Mouse (Mus musculus) stomach, embryonic 16.5 days (tissue): Measurements from ENCODE around the gene Pou2f2. TPM values are rescaled to one million over a fixed set of nuclear protein-coding genes. Genes with fewer than 3 reads are reported as not detected.
"Not testable (repeated sequence)": the region's sequence is repeated elsewhere in the genome, so short reads cannot be mapped to it uniquely, and the experiment has no call there.

ENCODE experiments used
- ATAC-seq: fragments of 200-750 bp; cut with Nextera tagmentation; 2 replicates; pipeline ENCODE4 v1.8.0; 2017; ENCODE audit warnings: moderate number of reproducible peaks, moderate TSS enrichment; ENCODE audit not compliant: insufficient read depth, low FRiP score
- H3K27ac ChIP-seq: fragments of 300-500 bp; sonication (generic); 2 replicates; pipeline ENCODE4 v1.5.1; 2014; ENCODE audit warnings: low read length
- H3K27me3 ChIP-seq: fragments of 300-500 bp; sonication (generic); 2 replicates; pipeline ENCODE4 v1.6.1; 2014; ENCODE audit warnings: low read length, control low read depth, mixed read lengths; ENCODE audit not compliant: control insufficient read depth, insufficient read depth
- H3K36me3 ChIP-seq: fragments of 300-500 bp; sonication (generic); 2 replicates; pipeline ENCODE4 v1.6.1; 2014; ENCODE audit warnings: low read length; ENCODE audit not compliant: control insufficient read depth, insufficient read depth
- H3K4me1 ChIP-seq: fragments of 300-500 bp; sonication (generic); 2 replicates; pipeline ENCODE4 v1.6.1; 2014; ENCODE audit warnings: low read length, control low read depth, mixed read lengths; ENCODE audit not compliant: control insufficient read depth, insufficient read depth
- H3K4me2 ChIP-seq: fragments of 300-500 bp; sonication (generic); 2 replicates; pipeline ENCODE4 v1.6.1; 2014; ENCODE audit warnings: low read depth, low read length, mixed read lengths
- H3K4me3 ChIP-seq: fragments of 300-500 bp; sonication (generic); replicated peaks from 2 replicates; pipeline ENCODE4 v1.5.1; 2014; ENCODE audit warnings: mild to moderate bottlenecking, low read length
- H3K9ac ChIP-seq: fragments of 300-500 bp; sonication (generic); 2 replicates; pipeline ENCODE4 v1.6.1; 2014; ENCODE audit warnings: low read length
- H3K9me3 ChIP-seq: fragments of 300-500 bp; sonication (generic); replicated peaks from 2 replicates; pipeline ENCODE4 v1.6.1; 2016; ENCODE audit warnings: low read length, control low read depth; ENCODE audit not compliant: control insufficient read depth
- WGBS: fragments of 180-500 bp; shearing (Covaris S2); extraction: QIAGEN DNeasy Blood & Tissue Kit; methylation state at CpG from one replicate; pipeline ENCODE4 v1.1.7; 2014; 5-methylcytosine and 5-hydroxymethylcytosine counted together
- microRNA-seq: library from miRNA; unstranded; fragments of <30 nt; microRNA quantifications from one replicate; pipeline ENCODE4, GENCODE M21; 2016
- polyA plus RNA-seq: library from polyadenylated mRNA; unstranded; fragments of >200 nt; fragmentation: Nextera tagmentation; extraction: Ambion mirVana; gene quantifications from 2 replicates; pipeline ENCODE4 v1.2.1, GENCODE M21; 2015

Gene Pou2f2
- polyA plus RNA-seq, 1 experiment from 2014 or later: 1.4 TPM

DNA sequence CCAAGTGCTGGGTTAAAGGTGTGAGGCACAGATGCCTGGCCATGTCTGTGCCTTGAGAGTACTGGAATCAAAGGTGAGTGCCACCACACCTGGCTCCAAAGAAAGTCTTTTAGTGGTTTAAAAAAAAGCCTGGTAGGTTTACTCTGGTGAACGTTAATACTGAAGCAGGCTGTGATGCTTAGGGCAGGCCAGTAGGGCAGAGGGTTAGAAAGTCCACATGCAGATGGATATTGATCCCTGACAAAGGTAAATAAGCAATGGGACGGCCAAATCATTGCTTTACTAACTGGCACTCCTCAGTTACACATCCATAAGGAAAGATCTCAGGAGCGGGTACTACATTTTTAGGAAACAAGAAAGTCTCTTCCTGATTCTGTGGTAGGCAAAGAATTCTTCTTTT is 126.9 kb downstream of the Pou2f2 start:
- Histone ChIP-seq H3K27me3 (no peaks in the 10 kb centered on the region), H3K4me1 (no peaks in the 10 kb centered on the region), H3K4me3 (no peak overlapping the region), H3K4me2 (no peak overlapping the region), H3K9me3 (no peaks in the 10 kb centered on the region), H3K27ac (no peak overlapping the region), H3K36me3 (no peaks in the 10 kb centered on the region; the same call in 1 of the 2 replicates), H3K9ac (no peak overlapping the region)
- no peak for ATAC-seq
- WGBS: 67% methylated on average over 3 of the region's 3 CpGs

DNA sequence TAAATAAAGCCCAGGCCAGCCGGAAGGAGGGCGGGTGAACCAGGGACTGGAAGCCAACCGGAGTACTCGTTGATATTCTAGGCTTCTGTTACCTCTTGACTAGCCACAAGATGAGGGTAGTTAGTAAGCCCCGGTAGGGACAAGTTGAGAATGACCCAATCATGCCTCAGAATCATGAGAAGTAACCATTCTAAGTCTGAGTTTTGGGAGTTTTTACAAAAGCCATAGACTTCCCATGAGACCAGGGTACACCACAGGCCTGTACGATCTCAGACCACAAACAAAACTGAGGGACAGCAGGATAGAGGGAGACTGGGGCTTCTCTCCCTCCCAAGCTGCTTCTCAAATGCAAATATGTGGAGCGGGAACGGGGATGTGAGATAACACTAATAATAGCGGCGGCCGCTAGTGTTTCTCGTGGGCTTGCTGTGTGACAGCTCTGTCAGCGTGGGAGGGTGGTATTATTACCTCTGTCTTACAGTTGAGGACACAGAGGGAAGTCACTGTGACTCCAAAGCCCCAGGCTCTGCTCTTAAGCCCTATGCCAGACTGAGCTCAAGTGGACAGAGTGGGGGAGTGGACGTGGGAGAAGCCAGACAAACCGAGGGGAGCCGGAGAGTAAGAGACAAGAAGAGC is 130.1 kb downstream of the Pou2f2 start:
- Histone ChIP-seq H3K9ac (no peak overlapping the region), H3K4me1 (no peaks in the 10 kb centered on the region), H3K27me3 (no peaks in the 10 kb centered on the region), H3K27ac (no peak overlapping the region), H3K4me2 (no peak overlapping the region), H3K4me3 (no peak overlapping the region), H3K36me3 (no peaks in the 10 kb centered on the region), H3K9me3 (no peaks in the 10 kb centered on the region)
- WGBS: 79% methylated on average over 16 of the region's 16 CpGs
- no peak for ATAC-seq

DNA sequence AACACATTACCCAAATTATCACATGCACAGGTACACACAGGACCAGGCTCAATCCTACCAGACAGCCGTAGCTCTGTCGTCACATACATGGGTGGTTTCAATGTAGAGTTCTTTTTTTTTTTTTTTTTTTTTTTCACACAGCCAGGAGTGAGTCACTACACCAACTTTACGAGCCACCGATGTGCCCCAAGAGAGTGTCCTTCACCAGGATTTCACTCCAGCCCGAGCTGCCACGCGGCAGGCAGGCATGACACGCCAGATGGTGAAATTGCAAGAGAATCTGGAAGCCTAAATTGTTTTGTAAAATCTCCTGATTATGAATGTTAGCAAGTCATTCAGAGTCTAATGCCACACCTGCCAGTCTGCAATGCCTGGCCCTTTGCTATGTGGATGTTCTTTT is 132.2 kb downstream of the Pou2f2 start:
- Histone ChIP-seq H3K9me3 (no peaks in the 10 kb centered on the region), H3K27me3 (no peaks in the 10 kb centered on the region), H3K36me3 (no peaks in the 10 kb centered on the region), H3K4me2 (no peak overlapping the region), H3K9ac (no peak overlapping the region), H3K4me3 (no peak overlapping the region), H3K4me1 (no peaks in the 10 kb centered on the region), H3K27ac (no peak overlapping the region)
- 87% methylated on average over 8 of the region's 8 CpGs for WGBS
- no peak for ATAC-seq

DNA sequence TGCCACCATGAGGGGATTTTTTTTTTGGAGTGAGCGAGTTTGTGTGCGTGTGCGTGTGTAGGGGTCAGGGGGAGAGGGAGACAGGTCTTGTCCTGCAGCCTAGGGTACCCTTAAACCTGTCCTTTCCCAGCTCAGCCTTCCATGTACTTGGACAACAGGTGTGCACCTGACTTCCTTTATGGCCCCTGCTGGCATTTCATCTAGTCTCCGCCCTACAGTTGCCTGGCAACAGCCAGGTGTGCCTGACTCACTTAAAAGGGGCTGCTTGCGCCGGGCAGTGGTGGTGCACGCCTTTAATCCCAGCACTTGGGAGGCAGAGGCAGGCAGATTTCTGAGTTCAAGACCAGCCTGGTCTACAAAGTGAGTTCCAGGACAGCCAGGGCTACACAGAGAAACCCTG is 134.9 kb downstream of the Pou2f2 start:
- H3K4me2 ChIP-seq, ATAC-seq, H3K27ac ChIP-seq, H3K27me3 ChIP-seq, H3K36me3 ChIP-seq, H3K4me3 ChIP-seq, H3K9ac ChIP-seq, H3K4me1 ChIP-seq, H3K9me3 ChIP-seq: not testable (repeated sequence)
- WGBS: 86% methylated on average over 7 of the region's 7 CpGs

DNA sequence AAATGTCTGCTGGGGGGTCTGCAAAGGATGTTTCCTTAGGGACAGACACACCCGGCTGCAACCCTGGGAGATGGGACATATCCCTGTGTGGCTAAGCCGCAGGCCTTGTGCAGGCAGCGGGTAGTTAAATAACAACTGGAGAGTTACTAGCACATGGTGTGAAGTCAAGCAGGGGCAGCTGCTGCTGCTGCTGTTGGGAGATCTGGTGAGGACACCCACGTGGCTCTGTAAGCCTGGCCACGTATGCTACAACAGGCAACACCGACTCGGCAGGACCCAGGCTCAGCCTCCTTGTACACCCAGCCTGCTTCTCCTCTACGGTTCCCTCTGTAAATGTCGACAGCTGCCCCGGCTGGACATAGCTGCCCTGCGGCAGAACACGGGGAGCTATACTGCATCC is 137.6 kb downstream of the Pou2f2 start:
- Histone ChIP-seq H3K4me2 (no peak overlapping the region), H3K9ac (no peak overlapping the region), H3K9me3 (no peaks in the 10 kb centered on the region), H3K36me3 (no peaks in the 10 kb centered on the region), H3K27me3 (no peaks in the 10 kb centered on the region), H3K27ac (no peak overlapping the region), H3K4me3 (no peak overlapping the region), H3K4me1 (no peaks in the 10 kb centered on the region)
- no peak for ATAC-seq
- WGBS: 86% methylated on average over 12 of the region's 12 CpGs

Small RNA genes lying within 50 kb of the gene (microRNA-seq; reads per million reads assigned to microRNA genes)
- not detected for gene Mir6537
- not detected for gene Mir7048

Other genes with a start within 250 kb of the Pou2f2 start
- not detected in 2 replicates for gene Gm4881, start 235.2 kb downstream of the Pou2f2 start, polyA plus RNA-seq
- 186 and 227 TPM in 2 replicates for gene Rabac1, start 207.0 kb downstream of the Pou2f2 start, polyA plus RNA-seq
- 3.5 and 3.9 TPM in 2 replicates for gene Atp1a3, start 173.8 kb downstream of the Pou2f2 start, polyA plus RNA-seq
- gene Grik5, start 107.4 kb downstream of the Pou2f2 start, polyA plus RNA-seq: 3.6 and 4.0 TPM in 2 replicates
- 23.1 and 25.2 TPM in 2 replicates for gene Zfp574, start 107.2 kb downstream of the Pou2f2 start, polyA plus RNA-seq
- gene Dedd2, start 40.9 kb upstream of the Pou2f2 start, polyA plus RNA-seq: 9.1 and 9.7 TPM in 2 replicates
- gene Zfp526, start 41.7 kb upstream of the Pou2f2 start, polyA plus RNA-seq: 2.5 and 2.9 TPM in 2 replicates
- gene Gsk3a, start 58.1 kb upstream of the Pou2f2 start, polyA plus RNA-seq: 5.7 and 6.3 TPM in 2 replicates
- 6.9 and 11.0 TPM in 2 replicates for gene Erf, start 71.0 kb upstream of the Pou2f2 start, polyA plus RNA-seq
- 26.7 and 27.4 TPM in 2 replicates for gene Cic, start 88.0 kb upstream of the Pou2f2 start, polyA plus RNA-seq
- 186 and 209 TPM in 2 replicates for gene Pafah1b3, start 118.3 kb upstream of the Pou2f2 start, polyA plus RNA-seq
- gene Prr19, start 121.7 kb upstream of the Pou2f2 start, polyA plus RNA-seq: 0.49 and 0.57 TPM in 2 replicates
- gene Tmem145, start 126.4 kb upstream of the Pou2f2 start, polyA plus RNA-seq: 0.57 and 0.66 TPM in 2 replicates
- 9.5 and 10.7 TPM in 2 replicates for gene Megf8, start 137.4 kb upstream of the Pou2f2 start, polyA plus RNA-seq
- 1,223 and 2,187 TPM in 2 replicates for gene Cnfn, start 190.0 kb upstream of the Pou2f2 start, polyA plus RNA-seq
- 10.6 and 10.9 TPM in 2 replicates for gene Lipe, start 219.0 kb upstream of the Pou2f2 start, polyA plus RNA-seq
- gene Cxcl17, start 233.2 kb upstream of the Pou2f2 start, polyA plus RNA-seq: 0.61 and 0.64 TPM in 2 replicates